Mouse (Mus musculus) T-helper 1 cell (primary cell): ENCODE measurements around the gene Il34.

ENCODE experiments used
- in situ Hi-C: fragments of 300-600 bp; cut with MboI, MseI; formaldehyde crosslinking; loops from one replicate; pipeline ENCODE4 v1.15.1; 2025; ENCODE audit warnings: high pct_unique_total_duplicates

The Il34 gene

GRCm38 (mm10) chr8:110741816-110742451, 63.8 kb downstream of the Il34 start:
- in situ Hi-C loops = no loop called here

- in situ Hi-C loops = no loop called here
These were observed 65.0 kb downstream of the Il34 start for GRCm38 (mm10) chr8:110740629-110741175.

GRCm38 (mm10) chr8:110738591-110739195, 67.0 kb downstream of the Il34 start:
- in situ Hi-C loops = no loop called here

GRCm38 (mm10) chr8:110733036-110733435, 72.7 kb downstream of the Il34 start:
- in situ Hi-C loops = no loop called here

- in situ Hi-C loops = no loop called here
These were observed 74.3 kb downstream of the Il34 start for GRCm38 (mm10) chr8:110731346-110731859.

- in situ Hi-C loops = loop anchor here (10.0 kb wide), 1 partner anchor 1852 kb away; no protein-coding TSS in a partner anchor
These were observed 78.8 kb downstream of the Il34 start for GRCm38 (mm10) chr8:110726893-110727292.

GRCm38 (mm10) chr8:110725084-110725838, 80.5 kb downstream of the Il34 start:
- in situ Hi-C loops = loop anchor here (10.0 kb wide), 1 partner anchor 1850 kb away; no protein-coding TSS in a partner anchor

- in situ Hi-C loops = loop anchor here (10.0 kb wide), 1 partner anchor 1850 kb away; no protein-coding TSS in a partner anchor
These were observed 81.2 kb downstream of the Il34 start for GRCm38 (mm10) chr8:110724493-110724892.

GRCm38 (mm10) chr8:110722414-110723011, 83.2 kb downstream of the Il34 start:
- in situ Hi-C loops = loop anchor here (10.0 kb wide), 1 partner anchor 1848 kb away; no protein-coding TSS in a partner anchor

- in situ Hi-C loops = loop anchor here (10.0 kb wide), 1 partner anchor 1847 kb away; no protein-coding TSS in a partner anchor
These were observed 83.9 kb downstream of the Il34 start for GRCm38 (mm10) chr8:110721606-110722413.

GRCm38 (mm10) chr8:110720685-110721598, 84.8 kb downstream of the Il34 start, which contains the start of gene Mtss1l:
TSS of gene Mtss1l (plus strand) at chr8:110721476.
- in situ Hi-C loops = loop anchor here (10.0 kb wide), 1 partner anchor 1846 kb away; no protein-coding TSS in a partner anchor

- in situ Hi-C loops = loop anchor here (10.0 kb wide), 1 partner anchor 1845 kb away; no protein-coding TSS in a partner anchor
These were observed 85.6 kb downstream of the Il34 start for GRCm38 (mm10) chr8:110719898-110720653.

- in situ Hi-C loops = no loop called here
These were observed 86.6 kb downstream of the Il34 start for GRCm38 (mm10) chr8:110718969-110719670.

GRCm38 (mm10) chr8:110718209-110718968, 87.3 kb downstream of the Il34 start:
- in situ Hi-C loops = no loop called here

GRCm38 (mm10) chr8:110717131-110717530, 88.6 kb downstream of the Il34 start:
- in situ Hi-C loops = no loop called here

- in situ Hi-C loops = no loop called here
These were observed 89.6 kb downstream of the Il34 start for GRCm38 (mm10) chr8:110716075-110716474.
